Mouse (Mus musculus): Measurements from ENCODE around the gene Cmya5.

The Cmya5 gene

DNA sequence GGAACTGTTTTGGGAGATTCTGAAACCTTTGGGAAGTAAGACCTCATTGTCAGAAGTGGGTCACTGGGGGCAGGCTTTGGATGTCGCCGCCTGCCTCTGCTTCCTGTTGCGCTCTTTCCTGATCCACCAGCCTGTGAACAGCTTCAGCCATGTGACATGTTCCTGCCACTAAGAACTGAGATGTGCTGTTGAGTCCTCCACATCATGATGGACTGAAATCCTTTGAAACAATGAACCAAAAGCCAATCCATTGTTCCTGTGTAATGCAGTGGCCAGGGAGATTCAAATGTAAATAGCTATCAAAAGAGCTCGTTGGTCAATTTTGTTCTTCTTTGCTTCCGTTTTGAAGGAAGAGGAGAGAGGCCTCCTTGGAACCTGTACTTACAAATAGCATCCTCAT lies 151.7 kb downstream of the Cmya5 start:
- DNase-seq (ENCODE audit: low read depth, low spot score): peak; percentile 56

Data from R1 (cell line).